Mouse (Mus musculus): Measurements from ENCODE around the gene St8sia1.

St8sia1 gene

GRCm38 (mm10) chr6:142788042-142788987 is 175.9 kb downstream of the St8sia1 start:
- CTCF ChIA-PET = no interaction called here

- CTCF ChIA-PET = interaction anchor here (0.7 kb wide), 1 partner anchor 209 kb away, joined by 4 read pairs; no protein-coding TSS in a partner anchor
Measured at GRCm38 (mm10) chr6:142786106-142786505, 178.1 kb downstream of the St8sia1 start.

GRCm38 (mm10) chr6:142785343-142785742 is 178.9 kb downstream of the St8sia1 start:
- CTCF ChIA-PET = no interaction called here

- CTCF ChIA-PET = no interaction called here
Measured at GRCm38 (mm10) chr6:142781286-142781685, 183.0 kb downstream of the St8sia1 start.

- CTCF ChIA-PET = no interaction called here
Measured at GRCm38 (mm10) chr6:142780574-142781033, 183.6 kb downstream of the St8sia1 start.

- CTCF ChIA-PET = no interaction called here
Measured at GRCm38 (mm10) chr6:142779812-142780573, 184.3 kb downstream of the St8sia1 start.

- CTCF ChIA-PET = interaction anchor here (0.5 kb wide), 1 partner anchor 152 kb away, joined by 4 read pairs; no protein-coding TSS in a partner anchor
Measured at GRCm38 (mm10) chr6:142779045-142779811, 185.0 kb downstream of the St8sia1 start.

GRCm38 (mm10) chr6:142776935-142777334 is 187.3 kb downstream of the St8sia1 start:
- CTCF ChIA-PET = no interaction called here

- CTCF ChIA-PET = no interaction called here
Measured at GRCm38 (mm10) chr6:142773566-142773965, 190.7 kb downstream of the St8sia1 start.

GRCm38 (mm10) chr6:142771643-142772042 is 192.6 kb downstream of the St8sia1 start:
- CTCF ChIA-PET = interaction anchor here (0.6 kb wide), 1 partner anchor 408 kb away, joined by 6 read pairs; no protein-coding TSS in a partner anchor

Measured in spleen, embryonic (tissue).